Mouse (Mus musculus) lung, postnatal 4 days (tissue): Measurements from ENCODE around the gene Arpc2.

ENCODE experiments used
- DNase-seq, 2 experiments: peaks; one replicate each; pipeline ENCODE4 v3.0.0; 2021

The Arpc2 gene

GRCm38 (mm10) chr1:74239618-74240017 lies 3.7 kb downstream of the Arpc2 start:
- peak; percentile 31 to 32 for DNase-seq

GRCm38 (mm10) chr1:74240311-74240710 lies 4.4 kb downstream of the Arpc2 start:
- DNase-seq: no peak

GRCm38 (mm10) chr1:74240832-74241231 lies 4.9 kb downstream of the Arpc2 start:
- no peak for DNase-seq

- DNase-seq: no peak
These were observed 9.6 kb downstream of the Arpc2 start for GRCm38 (mm10) chr1:74245525-74245924.

GRCm38 (mm10) chr1:74248799-74249198 lies 12.9 kb downstream of the Arpc2 start:
- peak; percentile 54 to 66 for DNase-seq

- DNase-seq: no peak
These were observed 13.6 kb downstream of the Arpc2 start for GRCm38 (mm10) chr1:74249331-74249980.

- no peak for DNase-seq
These were observed 14.2 kb downstream of the Arpc2 start for GRCm38 (mm10) chr1:74250096-74250495.

GRCm38 (mm10) chr1:74255704-74256345 lies 19.9 kb downstream of the Arpc2 start:
- no peak for DNase-seq

- no peak for DNase-seq
These were observed 20.9 kb downstream of the Arpc2 start for GRCm38 (mm10) chr1:74256782-74257181.

- DNase-seq: no peak
These were observed 26.6 kb downstream of the Arpc2 start for GRCm38 (mm10) chr1:74262510-74262909.

GRCm38 (mm10) chr1:74268750-74269149 lies 32.9 kb downstream of the Arpc2 start:
- DNase-seq: no peak

GRCm38 (mm10) chr1:74271659-74272058 lies 35.8 kb downstream of the Arpc2 start:
- no peak for DNase-seq

- no peak for DNase-seq
These were observed 39.1 kb downstream of the Arpc2 start for GRCm38 (mm10) chr1:74275015-74275414.

GRCm38 (mm10) chr1:74277041-74277440 lies 41.2 kb downstream of the Arpc2 start:
- no peak for DNase-seq

- no peak for DNase-seq
These were observed 42.1 kb downstream of the Arpc2 start for GRCm38 (mm10) chr1:74277883-74278537.

- no peak for DNase-seq
These were observed 42.7 kb downstream of the Arpc2 start, which contains the start of gene Gpbar1 for GRCm38 (mm10) chr1:74278538-74278937. TSS of gene Gpbar1 (plus strand) at chr1:74278550.

- DNase-seq: no peak
These were observed 43.1 kb downstream of the Arpc2 start for GRCm38 (mm10) chr1:74278988-74279387.

- DNase-seq: no peak
These were observed 44.9 kb downstream of the Arpc2 start for GRCm38 (mm10) chr1:74280591-74281325.

- DNase-seq: no peak
These were observed 45.5 kb downstream of the Arpc2 start for GRCm38 (mm10) chr1:74281372-74281771.

- DNase-seq: no peak
These were observed 46.0 kb downstream of the Arpc2 start for GRCm38 (mm10) chr1:74281886-74282285.

GRCm38 (mm10) chr1:74282896-74283625 lies 47.2 kb downstream of the Arpc2 start:
- DNase-seq: no peak

- peak; percentile 73 to 74 for DNase-seq
These were observed 48.0 kb downstream of the Arpc2 start for GRCm38 (mm10) chr1:74283686-74284463.
